Mouse (Mus musculus) naive thymus-derived CD4-positive, alpha-beta T cell, adult 2 months (primary cell): Measurements from ENCODE around the gene Tex14.
A peak's percentile ranks its signal among the peaks of the same experiment; 100 is the strongest.

Source experiments
- DNase-seq: peaks from one replicate; pipeline ENCODE4 v3.0.0-alpha.2; 2011; ENCODE audit warnings: low read depth

Tex14 gene

GRCm38 (mm10) chr11:87571361-87571950 is 166.6 kb downstream of the Tex14 start:
- DNase-seq = no peak

GRCm38 (mm10) chr11:87573751-87574150 is 168.9 kb downstream of the Tex14 start:
- no peak for DNase-seq

- no peak for DNase-seq
Observed at GRCm38 (mm10) chr11:87574520-87575180, 169.8 kb downstream of the Tex14 start.

- DNase-seq = no peak
Observed at GRCm38 (mm10) chr11:87577601-87578248, 172.9 kb downstream of the Tex14 start.

GRCm38 (mm10) chr11:87578249-87578962 is 173.5 kb downstream of the Tex14 start:
- peak; percentile 64 for DNase-seq

- DNase-seq = peak; percentile 51
Observed at GRCm38 (mm10) chr11:87578963-87579601, 174.2 kb downstream of the Tex14 start.

GRCm38 (mm10) chr11:87579713-87580112 is 174.8 kb downstream of the Tex14 start:
- no peak for DNase-seq

GRCm38 (mm10) chr11:87580543-87581085 is 175.7 kb downstream of the Tex14 start:
- no peak for DNase-seq

GRCm38 (mm10) chr11:87581161-87581865 is 176.4 kb downstream of the Tex14 start:
- DNase-seq = no peak

- no peak for DNase-seq
Observed at GRCm38 (mm10) chr11:87581933-87582710, 177.3 kb downstream of the Tex14 start.

- DNase-seq = no peak
Observed at GRCm38 (mm10) chr11:87583291-87584034, 178.6 kb downstream of the Tex14 start.

- no peak for DNase-seq
Observed at GRCm38 (mm10) chr11:87584711-87585505, 180.0 kb downstream of the Tex14 start.

- no peak for DNase-seq
Observed at GRCm38 (mm10) chr11:87587211-87587874, 182.5 kb downstream of the Tex14 start.

- DNase-seq = no peak
Observed at GRCm38 (mm10) chr11:87589605-87590004, 184.7 kb downstream of the Tex14 start.

- peak; percentile 58 for DNase-seq
Observed at GRCm38 (mm10) chr11:87590841-87591525, 186.1 kb downstream of the Tex14 start.

GRCm38 (mm10) chr11:87591526-87592353 is 186.9 kb downstream of the Tex14 start, which contains the start of gene Mtmr4:
TSS of gene Mtmr4 (plus strand) at chr11:87592162.
- peak; percentile 99 for DNase-seq

GRCm38 (mm10) chr11:87592354-87592695 is 187.5 kb downstream of the Tex14 start:
- DNase-seq = no peak
